Mouse (Mus musculus): ENCODE measurements around the gene Fam205c.
"Not testable (repeated sequence)": the region's sequence is repeated elsewhere in the genome, so short reads cannot be mapped to it uniquely, and the experiment has no call there.

The Fam205c gene

DNA sequence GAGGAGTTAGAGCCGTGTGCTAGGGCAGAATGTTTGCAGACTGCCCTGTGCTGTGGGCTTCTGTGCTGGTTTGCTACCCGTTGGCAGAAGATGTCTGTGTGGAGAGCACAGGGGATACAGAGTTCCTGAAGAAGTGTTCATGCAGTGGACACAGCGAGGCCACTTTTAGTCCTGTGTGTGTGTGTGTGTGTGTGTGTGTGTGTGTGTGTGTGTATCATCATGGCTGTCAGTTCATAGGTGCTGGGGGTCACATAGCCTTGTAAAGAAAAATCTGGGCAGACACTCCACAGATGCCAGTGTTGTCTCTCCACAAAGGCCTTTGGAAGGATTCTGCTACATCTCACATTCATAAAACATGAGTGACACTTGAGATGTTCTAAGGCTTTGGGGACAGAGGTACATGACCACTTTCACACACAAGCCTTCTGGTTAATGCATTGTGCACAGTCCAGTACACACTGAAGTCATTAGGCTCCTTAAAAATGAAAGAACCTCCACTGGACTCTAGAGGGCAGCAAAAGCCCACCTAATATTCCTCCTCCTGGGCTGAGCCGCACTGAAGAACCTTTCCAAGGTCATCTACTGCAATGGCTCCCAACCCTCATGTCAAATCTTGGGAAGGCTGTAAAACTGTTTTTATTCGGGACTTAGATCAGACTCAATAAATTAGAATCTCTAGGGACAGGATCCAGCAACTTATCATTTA lies 2.7 kb upstream of the Fam205c start:
- DNase-seq, result peak; percentile 55 to 61

DNA sequence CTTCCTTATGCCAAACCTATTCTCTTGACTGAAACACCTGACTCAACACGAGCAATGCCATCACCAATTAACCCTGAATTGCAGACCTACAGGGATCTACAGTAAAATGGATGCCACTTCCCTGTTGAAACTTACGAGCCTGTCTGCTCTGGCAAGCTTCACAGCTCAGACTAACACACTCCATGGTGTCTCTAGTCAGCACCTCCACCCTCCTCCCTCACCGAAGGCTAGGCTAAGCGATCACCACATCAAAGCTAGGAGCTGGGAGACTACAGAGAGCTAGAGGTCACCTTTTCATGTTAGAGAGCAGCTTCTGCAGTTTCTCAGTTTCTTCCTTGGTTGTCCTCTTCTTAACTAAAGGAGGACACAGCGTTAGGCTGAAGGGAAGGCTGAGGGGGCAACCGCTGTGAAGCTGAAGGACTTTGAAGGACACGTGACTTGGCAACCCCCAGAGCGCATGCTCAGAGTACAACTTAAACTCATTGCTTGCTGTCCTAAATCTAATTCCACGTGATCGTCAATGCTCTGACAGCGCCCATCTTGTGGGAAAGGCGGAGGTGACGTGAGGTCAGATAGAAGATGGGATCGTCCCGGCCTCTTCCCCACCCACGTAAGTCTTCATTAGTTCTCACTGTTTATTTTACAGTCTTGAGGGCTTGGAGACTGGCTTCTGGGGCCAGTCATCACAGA lies 1.1 kb downstream of the Fam205c start:
- DNase-seq, result no peak

DNA sequence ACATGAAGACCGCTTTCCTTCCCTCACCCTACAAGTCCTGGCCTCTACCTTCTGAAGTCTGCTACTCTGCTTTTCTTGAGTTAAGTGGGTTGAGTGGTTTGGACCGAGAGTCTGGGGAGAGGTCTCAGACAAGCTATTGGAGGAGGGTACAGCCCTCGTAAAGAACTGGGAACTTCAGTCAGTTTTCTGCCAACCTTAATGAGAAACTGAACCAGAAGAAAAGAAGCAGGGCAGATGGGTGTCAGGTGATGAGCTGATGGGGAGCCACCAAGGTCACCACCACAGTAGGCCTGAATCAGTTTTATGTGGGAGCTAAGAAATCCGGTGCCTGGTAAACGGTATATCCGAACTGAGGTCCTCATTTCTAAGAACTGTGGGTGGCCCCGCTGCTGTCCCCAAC lies 1.9 kb downstream of the Fam205c start:
- no peak for DNase-seq

DNA sequence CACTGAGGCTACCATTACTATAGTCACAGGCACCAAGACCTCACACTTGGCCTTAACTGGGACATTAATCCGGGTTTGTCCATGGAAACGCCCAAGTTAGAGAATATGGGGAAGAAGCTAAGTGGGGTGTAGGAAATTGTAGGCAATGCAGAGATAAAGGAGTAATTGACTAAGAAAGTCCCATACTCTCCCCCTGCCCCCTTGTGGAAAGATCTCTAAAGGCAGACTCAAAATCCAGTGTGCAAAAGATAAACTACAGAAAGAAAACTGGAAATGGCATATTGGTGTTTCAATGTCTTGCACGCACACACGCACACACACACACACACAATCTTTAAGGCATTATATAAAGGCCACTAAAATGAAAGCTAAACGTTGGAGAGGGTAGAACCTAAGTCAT lies 3.3 kb downstream of the Fam205c start:
- no peak for DNase-seq

DNA sequence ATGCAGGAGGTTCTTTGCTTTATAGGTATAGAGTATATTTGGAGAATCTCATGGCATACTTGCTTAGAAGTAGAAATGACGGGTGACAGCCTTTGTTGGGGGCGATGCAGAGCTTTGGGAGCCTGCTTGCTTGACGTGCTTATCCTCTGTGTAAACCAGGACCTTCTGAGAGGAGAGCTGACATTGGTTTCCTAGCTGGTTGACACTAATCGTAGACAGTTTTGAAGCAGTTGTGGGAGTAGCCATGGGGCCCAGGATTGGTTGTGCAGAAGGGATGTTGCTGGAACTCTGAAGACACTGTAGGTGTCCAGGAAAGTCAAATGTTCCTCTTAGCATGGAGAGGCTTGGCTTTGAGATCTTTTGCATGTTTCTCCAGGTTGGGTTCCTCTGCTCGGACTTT lies 5.8 kb downstream of the Fam205c start:
- DNase-seq, result no peak

DNA sequence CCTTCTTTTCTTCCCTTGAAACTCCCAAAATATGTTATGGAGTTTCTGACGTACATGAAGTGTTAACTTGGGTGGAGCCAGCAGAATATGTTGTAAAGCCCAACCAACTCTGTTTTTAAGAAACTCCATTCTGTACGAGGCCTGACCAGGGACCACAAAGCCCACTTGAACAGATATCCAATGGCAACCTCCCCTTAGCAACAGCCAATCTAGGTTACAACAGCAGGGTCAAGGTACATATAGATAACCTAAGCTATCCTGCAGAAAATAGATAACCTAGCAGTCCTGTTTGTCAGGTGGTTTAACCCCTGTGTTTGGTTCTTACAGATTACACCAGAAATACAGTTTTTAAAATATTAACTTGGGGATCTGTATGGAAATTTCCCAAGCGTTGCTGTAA lies 6.6 kb downstream of the Fam205c start:
- no peak for DNase-seq

DNA sequence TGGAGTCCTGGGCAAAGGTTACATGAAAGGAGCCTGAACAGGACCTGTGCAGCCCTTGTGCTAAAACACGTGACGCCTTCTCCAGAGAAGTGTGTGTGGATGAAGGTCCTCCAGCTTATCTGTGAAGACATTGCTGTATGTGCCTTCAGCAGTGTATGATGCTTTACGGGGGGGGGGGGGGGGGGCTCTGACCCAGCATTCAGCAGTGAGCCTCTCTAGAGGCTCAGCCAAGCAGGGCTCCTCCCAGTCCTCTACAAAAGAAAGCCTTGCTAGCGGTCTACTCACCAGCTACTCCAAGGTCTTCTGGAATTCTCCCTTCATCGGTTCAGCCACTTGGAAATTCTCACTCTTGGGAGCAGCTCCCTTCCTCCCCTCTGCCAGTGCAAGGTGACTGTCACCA lies 10.5 kb downstream of the Fam205c start:
- not testable (repeated sequence) for DNase-seq

DNA sequence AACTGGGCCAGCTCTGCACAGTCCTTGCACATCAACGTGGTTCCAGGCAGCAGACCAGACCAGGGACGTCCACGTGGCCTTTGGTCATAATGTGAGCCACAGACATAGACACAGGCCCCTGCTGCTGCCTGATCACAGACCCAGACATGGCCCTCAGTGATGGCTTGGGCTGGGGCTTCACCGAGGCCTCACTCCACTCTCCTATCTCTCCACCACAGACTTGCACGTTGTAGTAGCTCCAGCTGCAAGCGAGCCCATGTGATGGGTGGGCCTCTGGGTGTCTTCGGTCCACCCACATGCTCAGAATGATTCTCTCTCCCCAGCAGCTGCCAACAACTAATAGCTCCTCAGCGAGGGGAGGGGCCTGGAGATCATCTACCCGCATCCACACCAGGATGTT lies 13.6 kb downstream of the Fam205c start:
- not testable (repeated sequence) for DNase-seq

DNA sequence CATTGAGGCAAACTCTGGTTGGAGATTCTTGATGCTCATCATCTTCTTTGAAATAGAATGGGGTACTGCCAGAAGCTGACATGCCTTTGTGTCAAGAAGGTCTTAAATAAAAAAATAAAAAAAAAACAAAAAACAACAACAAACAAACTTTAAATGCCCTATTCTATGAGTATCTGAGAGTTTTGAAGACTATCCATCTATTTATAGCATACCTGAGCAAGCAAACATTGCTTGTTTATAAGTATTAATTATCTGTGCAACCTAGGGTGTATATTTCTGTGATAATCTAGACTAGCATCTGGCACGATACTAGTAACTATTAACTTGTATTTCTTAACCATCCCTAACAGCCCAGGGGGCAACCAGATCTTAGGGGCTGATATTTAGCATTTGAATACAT lies 17.4 kb downstream of the Fam205c start, which contains the start of gene Gm12394:
Gm12394 (minus strand) TSS at position 101 of the 400 bp plus-strand sequence.
- DNase-seq, result not testable (repeated sequence)

DNA sequence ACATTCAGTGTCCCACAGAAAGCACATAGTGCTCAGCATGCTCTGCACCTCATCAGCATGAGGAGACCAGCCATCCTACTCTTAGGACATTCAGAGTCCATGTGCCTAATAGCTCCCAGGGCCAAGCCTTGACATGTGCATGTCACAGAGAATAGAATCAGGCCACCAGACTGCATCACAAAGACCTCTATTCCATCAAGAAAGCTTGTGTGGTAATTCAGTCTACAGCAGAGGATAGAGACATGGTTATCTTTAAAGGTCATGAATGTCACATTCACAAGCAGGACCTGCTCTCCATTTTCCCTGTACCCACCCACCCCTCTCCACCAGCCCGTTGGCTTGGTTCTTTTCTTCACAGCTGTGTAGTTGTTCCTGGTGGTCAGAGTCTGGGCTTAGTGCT lies 20.2 kb downstream of the Fam205c start, which contains the start of gene Fam205a1:
Fam205a1 (minus strand) TSS at position 101 of the 400 bp plus-strand sequence.
- DNase-seq, result not testable (repeated sequence)
